Mouse (Mus musculus): ENCODE data around the gene Adamts2.

GRCm38 (mm10) chr11:50671820-50672310 is 70.0 kb downstream of the Adamts2 start:
- TF ChIP-seq FOSL1 (IDR thresholded peaks at IDR 0.05; ENCODE audit: insufficient read depth, low read length, poor library complexity, severe bottlenecking), result no peak
- no peak for TF ChIP-seq CTCF (IDR thresholded peaks at IDR 0.05; ENCODE audit: control insufficient read depth, insufficient read depth, insufficient read length)

Measured in C2C12 (cell line).